Mouse (Mus musculus): ENCODE measurements at regions not wholly inside any gene's neighbourhood (a gene's known extent, or its start where the extent isn't known, plus 50 kb on each side); places are given as distances from the start of the nearest gene placed in this dataset.

DNA sequence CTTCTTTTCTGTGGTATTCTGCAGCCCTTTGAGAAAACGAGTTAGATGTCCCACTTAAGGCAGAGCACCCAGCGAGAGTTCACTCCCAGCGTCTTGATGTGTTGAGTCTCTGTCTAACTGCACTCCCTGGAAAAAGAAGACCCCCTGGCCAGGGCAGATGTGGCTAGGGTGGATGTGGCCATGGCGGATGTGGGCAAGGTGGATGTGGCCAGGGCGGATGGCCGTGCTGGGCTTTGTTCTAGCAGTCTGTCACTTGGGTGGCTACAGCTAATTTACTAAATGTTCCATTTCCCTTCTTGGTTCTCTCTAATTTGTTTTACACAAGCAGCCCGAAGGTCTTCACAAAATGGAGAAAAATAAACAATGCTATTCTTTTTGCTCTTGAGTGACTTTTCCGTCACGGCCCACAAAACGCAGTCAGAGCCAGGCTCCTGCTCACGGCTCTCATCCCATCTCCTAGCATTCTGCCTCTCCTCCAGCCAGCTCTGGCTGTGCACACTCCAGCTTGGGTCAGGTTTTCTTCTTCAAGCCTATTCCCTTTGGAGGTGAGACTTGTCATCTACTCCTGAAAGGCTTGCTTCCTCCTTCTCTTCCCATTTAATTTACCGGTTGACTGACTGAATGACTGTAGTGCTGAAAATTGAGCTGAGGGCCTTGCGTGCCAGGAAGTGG lies 173.4 kb upstream of the Ccdc122 start:
- DNase-seq: no peak

DNA sequence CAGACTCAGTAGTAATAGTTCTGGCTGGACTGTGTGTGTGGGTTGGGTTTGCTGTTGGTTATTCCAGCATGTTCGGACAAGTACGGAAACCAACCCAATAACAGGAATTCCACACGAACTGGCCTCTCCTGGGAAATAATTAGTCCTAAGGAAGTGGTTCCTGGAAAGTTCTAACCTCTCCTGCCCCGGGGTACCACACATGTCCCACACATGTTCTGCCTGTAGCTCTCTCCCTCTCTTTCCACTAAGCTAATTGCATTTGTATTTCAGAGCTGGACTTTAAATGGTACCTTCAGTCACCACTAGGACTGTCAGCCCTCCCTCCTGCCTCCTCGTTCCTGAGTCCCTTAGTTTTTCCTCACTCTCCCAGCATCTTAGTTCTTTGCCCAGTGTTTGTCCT lies 178.2 kb upstream of the Ccdc122 start:
- no peak for DNase-seq

DNA sequence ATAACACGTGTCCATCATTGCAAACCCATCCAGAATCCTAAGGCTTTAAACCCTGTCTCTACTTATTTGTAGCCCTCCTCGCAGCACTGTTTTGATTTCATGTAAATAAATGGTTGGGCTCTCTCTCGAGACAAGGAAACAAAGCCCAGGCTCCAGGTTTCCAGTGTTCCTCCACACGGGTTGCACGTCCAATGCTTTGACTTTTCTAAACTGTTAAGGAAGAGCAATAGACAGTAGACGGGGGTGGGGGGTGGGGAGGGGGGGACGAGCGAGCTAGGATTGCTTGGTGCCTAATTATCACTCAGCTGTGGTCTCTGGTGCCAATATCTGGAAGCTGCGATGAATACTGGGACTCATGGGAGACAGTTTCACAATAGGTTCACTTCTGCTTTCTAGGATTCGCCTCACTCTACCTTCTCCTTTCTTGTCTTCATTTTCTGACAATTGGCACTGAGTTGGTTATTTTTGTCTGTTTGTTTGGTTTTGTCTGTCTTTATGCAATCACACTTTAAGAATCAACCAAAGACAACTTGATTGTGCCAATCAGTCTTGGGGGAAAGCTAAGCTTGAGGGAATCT lies 179.3 kb upstream of the Ccdc122 start:
- no peak for DNase-seq

DNA sequence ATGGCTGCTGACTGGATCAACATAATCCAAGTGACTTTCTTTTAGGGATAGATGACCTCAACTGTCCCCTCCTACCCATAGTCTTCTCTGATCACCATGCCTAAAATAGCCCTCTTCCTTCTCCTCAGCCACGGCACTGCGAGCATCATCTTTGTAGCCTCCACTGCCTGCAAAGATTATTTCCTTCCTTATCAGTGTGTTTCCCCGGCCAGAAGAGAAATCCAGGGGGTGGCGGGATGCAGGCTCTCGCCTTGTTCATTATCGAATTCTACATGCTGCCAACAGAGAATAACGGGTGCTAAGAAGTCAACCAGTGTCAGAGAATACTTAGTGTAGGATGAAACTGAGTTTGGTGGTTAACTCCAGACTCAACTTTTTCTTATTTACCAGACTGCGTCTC lies 180.0 kb upstream of the Ccdc122 start:
- DNase-seq: no peak

DNA sequence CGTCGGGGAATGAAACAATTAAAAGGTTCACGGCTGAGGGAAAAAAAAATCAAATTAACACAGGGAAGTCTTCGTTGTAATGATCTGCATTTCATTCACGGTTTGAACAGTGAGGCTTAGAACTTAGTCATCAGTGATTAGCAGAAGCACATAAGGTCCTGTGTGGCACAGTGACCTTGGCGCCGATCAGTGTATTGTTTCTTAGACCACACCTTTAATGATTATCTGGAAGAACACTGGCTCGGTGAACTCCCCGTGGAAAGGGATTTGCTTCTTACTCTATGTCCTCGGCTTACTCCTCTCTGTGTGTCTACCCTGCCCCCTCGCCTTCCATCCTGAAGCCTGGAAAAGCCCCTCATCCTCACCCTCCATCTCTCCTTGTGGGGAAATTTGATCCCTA lies 181.6 kb upstream of the Ccdc122 start:
- no peak for DNase-seq

DNA sequence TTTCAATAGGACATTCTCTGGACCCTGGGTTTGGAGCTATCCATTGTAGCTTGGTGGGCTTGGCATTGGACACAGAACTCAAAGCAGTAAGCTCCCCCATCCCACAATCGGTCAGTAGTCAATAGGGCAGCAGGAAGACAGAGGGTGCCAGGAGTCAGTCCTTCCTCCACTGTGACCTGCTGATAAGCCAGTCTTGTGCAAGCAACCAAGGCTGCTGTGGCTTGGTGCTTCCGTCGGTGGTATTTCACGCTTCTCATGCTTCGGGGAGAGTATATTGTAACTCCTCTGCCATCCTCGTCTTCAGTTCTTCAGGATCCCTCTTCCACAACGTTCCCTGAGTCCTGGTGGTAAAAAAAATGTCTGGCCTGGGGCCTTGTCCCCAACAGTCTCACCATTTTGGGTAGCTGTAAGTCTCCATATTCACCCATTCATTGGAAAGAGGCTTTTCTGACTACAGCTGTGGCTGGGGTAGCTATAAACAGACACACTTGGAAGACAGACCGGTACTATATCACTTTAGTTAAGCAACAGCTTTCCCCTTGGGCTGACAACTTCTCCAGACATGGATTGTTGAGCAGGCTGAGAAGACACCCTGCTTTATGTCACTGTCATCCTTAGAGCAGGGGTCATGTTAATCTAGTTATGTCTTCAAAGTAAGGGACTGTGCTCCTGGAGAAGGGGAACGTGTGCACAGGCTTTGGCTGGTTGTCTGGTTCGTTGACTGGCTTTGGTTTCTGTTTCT lies 184.9 kb upstream of the Ccdc122 start:
- no peak for DNase-seq

DNA sequence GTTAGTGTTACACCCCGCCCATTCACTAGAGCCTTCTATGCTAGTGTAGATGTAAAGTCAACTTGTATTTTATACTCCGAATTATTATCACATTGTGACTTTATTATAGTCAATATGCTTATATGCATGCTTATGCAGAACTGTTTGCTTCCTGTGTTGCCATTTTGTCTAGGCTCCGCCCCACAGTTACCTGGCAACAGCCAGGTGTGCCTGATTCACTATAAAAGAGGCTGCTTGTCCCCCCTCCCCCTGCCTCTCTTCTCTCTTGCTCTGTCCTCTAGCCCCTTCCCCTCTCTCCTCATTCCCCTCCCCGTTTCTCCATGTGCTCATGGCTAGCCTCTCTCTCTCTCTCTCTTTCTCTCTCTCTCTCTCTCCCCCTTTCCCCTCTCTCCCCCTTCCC lies 185.9 kb upstream of the Ccdc122 start:
- DNase-seq: no peak

DNA sequence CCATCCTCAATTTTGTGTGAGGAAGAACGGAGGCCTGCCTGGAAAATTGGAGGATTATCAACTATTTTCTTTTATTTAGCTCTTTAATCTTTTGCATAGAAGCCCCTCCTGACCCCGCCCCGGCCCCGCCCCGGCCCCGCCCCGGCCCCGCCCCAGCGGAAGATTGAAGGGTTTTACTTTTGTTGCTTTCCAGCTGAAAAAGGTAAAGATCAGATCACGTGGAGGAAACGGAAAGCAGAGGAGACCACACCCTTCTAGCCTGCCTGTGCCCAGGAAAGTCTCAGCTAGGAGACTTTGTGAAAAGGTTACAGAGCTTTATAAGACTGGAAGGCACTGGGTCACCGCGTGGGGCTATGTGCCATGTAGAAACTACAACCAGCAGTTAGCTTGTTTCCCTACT lies 186.5 kb upstream of the Ccdc122 start:
- DNase-seq: no peak

DNA sequence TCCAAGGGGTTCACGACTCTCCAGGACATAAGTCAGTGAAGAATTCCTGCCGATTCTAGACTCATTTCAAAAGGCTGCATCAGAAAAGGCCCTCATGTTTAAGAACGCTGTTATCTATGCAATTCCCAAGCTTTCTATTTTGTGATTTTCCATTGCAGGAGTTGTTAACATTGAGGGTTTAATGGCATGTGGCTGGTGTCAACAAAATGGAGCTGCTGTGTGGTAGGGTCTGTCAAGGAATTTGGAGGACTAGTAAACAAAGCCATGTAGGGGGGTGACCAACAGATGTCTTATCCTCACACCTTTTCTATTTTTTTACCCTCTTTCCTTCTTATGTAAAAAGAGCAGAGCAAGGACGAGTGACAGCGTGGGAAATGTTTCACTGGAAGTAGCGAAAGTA lies 186.9 kb upstream of the Ccdc122 start:
- no peak for DNase-seq

DNA sequence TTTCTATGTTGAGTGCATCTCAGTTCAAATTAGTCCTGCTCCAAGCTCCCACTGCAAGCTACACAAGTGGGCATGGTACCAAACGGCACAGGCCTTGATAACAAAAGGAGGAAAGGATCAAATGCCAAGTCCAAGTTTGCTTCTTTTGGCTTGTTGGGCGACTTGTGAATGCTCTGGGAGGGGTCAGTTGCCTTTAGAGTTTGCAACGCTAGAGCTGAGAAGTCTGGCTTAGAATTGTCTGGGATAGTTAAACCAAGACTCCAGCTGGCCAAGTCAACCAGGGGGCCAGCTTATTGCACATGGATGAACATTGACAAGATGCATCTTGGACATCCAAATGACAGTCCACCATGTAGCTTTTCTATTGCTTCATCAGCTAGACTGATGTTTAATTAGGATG lies 187.5 kb upstream of the Ccdc122 start:
- DNase-seq: no peak

DNA sequence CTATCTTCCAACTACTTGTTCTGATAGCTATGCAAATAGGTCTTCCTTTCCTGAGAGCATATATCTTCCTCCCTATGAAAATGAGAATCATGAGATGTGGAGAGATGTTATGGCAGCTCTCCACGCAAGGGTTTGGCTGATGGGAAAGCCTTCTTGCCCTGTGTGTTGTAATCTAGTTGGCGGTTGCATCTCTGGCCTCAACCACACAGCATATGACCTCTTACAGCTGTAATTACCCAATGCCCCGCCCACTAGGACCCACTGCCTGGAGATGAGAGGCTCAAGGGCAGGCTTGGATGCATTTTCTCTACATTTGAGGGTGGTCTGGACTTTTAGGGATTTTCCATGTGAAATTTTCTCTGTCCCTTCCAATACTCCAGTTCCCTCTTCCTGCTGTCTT lies 190.9 kb upstream of the Ccdc122 start:
- no peak for DNase-seq

DNA sequence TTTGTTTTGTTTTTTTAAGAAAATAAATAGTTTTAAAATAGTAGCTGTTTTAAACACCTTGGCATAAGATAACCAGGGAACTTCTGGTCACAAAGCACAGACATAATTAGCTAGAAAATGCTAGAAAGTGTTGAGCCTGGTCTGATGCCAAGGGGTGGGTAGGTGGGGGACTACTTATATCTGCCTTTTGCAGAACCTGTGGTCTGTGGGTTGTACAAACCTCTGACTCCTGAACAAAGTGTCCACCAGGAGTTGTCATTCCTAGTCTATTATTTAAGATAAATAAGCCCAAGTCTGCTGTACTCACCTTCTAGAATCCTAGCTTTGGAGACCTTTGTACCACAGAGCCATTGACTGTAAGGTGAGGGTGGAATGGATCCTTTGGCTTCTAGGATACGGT lies 191.9 kb upstream of the Ccdc122 start:
- no peak for DNase-seq

DNA sequence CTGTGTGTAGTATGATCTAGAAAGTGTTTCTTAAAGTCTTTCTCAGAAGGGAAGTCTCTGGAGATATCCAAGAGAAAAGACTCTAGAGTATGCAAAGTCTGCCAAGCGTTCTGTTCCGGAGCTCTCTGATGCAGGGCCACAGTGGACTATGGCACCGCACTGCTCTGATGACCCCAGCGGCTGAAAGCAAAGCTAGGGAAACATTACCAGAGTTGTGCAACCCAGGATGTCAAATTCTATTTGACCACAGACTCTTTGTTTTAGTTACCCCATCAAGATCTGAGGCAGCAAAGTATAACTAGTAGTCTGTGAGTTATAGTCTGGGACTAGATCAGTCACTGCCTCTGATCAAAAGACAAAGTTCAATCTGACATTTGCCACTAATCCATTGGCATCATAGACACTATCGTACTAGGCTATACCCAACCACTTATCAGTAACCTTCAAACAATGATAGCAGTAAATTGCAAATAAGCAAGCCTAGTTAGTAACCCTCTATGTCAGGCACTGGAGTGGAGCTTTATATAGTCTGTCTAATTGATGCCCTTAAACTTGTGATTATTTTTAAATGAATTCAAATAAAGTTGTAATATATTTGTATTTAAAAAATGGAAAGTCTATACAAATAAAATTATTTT lies 198.9 kb upstream of the Ccdc122 start:
- DNase-seq: peak; percentile 90

DNA sequence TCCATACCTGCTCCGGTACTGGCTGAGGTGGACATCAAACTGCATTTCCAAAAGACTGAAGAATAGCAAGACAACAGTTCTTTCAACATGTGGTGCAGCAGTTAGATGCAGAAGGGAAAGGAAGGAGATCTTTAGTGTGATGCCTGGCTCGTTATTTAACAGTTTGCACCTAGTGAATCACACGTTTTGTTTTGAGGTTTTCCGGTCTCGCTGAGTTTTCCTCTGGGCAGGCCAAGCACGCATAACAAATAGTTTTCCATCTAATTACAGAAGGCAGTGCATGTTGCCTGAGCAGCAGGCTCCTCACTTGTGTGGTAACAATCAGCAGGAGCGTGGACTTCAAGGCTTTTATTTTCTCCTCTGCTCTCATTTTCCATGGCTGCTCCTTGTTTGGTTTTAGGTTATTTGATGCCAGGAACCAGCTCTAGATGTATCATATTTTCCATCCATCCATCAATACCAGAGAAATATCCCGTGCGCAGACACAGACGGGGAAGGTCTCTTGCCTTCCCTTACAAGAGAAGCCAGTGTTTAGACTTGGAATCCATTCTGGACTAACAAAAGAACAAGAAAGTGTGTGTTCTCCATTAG lies 199.6 kb upstream of the Ccdc122 start:
- DNase-seq: no peak

DNA sequence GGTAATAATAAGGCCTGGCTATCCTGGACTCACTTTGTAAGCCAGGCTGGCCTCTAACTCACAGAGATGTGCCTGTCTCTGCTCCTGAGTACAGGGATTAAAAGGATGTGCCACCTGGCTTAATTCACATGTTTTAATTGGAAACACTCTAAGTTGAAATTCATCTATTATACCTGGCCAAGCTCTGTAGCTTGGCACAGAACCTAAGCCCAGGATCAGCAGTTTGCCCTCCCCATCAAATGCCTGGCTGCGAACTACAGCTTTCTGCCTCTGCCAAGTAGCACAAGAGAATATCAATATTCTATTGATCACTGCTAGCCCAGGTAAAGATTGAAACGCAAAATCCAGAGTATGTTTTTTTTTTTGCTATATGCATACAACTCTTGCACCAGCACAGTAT lies 200.3 kb upstream of the Ccdc122 start:
- DNase-seq: peak; percentile 43

DNA sequence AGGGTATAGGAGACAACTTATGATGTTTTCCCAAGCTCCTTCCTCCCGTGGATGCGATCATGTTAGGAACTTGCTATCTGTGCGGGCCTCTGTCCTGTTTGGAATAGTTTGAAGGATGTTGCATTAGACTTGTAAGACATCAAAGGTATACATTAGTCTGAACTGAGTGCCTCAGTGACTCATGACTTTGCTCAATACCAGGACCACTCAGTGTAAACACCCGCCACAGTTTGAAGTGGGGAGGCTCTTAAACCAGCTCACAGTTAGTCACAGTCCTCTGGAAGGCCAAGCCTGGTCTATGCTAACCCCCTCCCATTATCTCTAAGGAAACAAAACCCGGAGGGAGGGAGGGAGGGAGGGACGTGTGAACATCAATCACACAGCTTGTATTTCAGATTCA lies 202.5 kb upstream of the Ccdc122 start:
- DNase-seq: no peak

DNA sequence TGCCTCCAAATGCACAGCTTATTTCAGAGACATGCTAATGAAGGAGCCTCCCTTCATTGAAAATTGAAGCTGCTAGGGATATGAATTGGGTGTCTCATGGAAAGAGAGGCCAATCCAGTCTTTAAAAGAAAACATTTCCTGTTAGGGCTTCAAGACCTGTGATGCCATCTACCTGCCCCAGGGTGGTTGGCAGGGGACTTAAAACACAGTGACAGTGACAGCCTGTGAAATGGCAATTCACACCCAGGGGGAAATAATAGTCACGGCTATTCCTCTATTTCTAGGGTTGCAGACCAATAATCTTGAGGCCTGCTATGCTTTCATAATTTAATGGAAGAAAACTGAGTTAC lies 207.4 kb upstream of the Ccdc122 start:
- DNase-seq: no peak

DNA sequence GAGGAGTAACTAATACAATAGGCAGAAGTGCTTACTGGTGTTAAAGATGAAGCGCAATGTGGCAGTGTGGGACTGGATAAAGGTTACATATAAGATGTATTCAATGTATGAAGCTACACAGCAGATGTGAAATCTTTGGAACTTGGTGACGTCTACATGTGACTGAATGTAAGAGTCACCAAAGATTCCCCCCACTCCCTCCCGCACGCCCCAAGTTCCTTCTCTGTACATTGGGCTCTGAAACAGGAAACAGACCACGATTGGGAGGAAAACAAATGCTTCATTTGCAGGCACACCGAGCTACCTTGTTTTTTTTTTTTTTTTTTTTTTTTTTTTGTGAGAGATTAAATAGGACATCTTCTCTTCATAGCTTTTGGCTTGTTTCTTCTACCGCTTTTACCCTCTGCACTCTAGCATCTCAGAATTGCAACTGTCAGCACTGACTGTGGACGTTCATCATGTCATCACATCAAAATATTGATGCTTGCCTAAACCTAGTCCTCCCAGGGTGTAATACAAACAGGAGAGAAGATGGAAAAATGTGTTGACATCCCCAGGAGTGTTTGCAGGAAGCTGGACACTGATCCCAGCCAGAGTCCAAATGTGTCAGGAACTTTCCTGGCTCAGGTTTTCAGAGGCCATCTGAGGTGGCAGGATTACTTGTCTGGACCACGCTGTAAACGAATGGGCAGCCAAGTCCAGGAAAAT lies 208.0 kb upstream of the Ccdc122 start:
- peak; percentile 79 for DNase-seq

DNA sequence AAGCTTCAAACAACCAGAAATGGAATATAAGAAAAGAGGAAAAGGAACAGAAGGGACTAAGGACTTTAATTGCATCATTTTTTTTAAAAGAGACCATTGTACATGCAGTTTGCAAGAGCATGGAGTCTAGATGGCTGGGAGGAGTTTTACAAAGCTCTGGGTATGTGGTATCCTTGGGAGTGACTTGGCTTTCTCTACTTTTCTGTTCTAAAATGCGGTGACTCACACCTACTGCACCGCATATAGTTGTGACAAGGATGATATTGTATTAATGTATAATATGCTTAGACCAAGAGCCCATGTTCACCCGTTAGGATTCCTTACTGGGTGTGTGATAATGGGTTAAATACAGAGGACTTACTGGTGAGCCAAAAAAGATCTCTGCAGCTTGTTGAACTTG lies 212.5 kb upstream of the Ccdc122 start:
- no peak for DNase-seq

DNA sequence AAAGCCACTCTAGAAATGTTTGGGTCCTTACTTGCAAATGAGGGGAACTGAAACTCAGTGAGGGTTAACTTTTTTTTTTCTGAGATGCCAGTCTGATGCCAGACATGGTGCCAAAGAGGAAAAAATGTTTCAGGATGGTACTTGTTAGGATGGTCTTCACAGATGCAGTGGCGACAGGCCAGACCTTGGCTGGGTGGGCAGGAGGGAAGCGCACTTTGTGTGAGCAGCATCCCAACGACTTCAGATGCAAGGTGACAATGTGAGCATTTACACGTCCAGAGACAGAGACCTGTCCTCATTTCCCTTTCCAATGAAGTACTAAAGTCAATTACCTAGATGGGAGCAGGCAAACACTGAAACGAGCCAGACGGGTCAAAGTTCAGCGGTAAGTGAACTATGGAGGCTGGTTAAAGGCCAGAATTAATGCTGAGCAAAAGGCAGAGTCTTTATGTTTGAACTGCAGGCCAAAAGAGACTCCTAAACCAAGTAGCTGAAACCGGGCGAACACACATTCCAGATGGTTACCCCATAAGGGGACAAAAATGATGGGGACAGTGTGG lies 213.7 kb upstream of the Ccdc122 start:
- peak; percentile 93 for DNase-seq

DNA sequence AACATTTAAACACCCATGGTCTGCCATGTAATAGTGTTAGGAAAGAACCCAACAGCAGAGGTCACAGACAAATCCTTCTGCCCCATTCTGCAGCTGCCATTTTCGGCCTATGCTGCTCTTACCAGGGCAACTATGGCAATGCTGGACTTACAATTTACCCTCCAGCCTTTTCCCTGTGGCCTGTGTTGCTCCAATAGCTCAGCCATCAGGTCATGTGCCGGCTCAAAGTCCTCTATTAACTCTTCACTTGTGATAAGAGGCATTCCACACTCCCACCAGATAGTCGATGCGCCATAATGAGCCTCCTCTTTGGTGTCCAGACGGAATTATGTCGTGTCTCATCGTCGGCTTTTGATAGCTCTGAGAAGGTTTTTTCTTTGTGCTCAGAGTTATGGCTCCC lies 214.7 kb upstream of the Ccdc122 start:
- DNase-seq: peak; percentile 49

DNA sequence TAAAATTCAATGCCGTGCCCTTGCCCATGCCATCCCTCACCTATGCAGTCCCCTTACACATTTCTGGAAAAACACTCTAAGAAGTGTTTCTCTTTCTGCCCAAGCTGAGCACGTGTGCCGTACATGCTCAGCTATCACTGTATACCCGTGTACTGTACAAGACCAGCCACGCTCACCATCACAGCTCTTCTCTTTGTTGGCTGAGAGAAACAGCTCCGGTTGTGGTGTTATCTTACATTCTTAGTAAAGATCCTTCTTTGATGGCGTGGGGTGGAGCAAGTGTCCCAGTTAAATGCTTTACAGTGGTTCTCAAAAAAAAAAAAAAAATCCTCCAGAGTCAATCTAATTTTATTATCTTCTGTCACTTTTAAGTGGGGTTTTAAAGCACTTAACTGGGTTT lies 215.1 kb upstream of the Ccdc122 start:
- no peak for DNase-seq

DNA sequence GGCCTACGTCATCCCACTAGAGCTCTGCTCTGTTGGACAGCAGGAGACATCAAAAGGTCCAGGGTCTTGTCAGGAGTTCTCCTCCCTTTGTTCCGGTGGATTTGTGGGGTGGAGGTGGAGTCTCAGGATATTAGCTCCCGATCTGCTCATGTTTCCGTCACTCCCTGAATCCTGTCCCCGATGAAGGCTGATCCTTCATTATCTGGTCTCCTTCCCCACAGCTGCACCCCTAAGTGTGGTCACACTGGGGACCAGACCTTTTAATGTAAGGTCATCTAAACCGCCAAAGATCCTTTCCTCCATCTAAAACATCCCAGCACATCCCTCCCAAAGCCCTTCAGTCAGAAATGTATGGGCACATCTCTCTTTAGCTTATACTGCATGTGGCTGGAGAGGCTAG lies 215.6 kb upstream of the Ccdc122 start:
- DNase-seq: no peak
